Mouse (Mus musculus) forebrain, embryonic 13.5 days (tissue): ENCODE results near the gene Oasl1. TPM values are rescaled to one million over a fixed set of nuclear protein-coding genes. Genes with fewer than 3 reads are reported as not detected.
"Not testable (repeated sequence)": the region's sequence is repeated elsewhere in the genome, so short reads cannot be mapped to it uniquely, and the experiment has no call there.

Experiments
- ATAC-seq: fragments of 200-750 bp; cut with Nextera tagmentation; 2 replicates; pipeline ENCODE4 v1.8.0; 2017
- H3K27ac ChIP-seq: fragments of 300-500 bp; sonication (generic); 2 replicates; pipeline ENCODE4 v1.5.1; 2015; ENCODE audit warnings: inconsistent platforms, mild to moderate bottlenecking, moderate library complexity
- H3K27me3 ChIP-seq: fragments of 300-500 bp; sonication (generic); 2 replicates; pipeline ENCODE4 v1.6.1; 2015; ENCODE audit warnings: mild to moderate bottlenecking, inconsistent platforms
- H3K36me3 ChIP-seq: fragments of 300-500 bp; sonication (generic); 2 replicates; pipeline ENCODE4 v1.6.1; 2015; ENCODE audit warnings: mild to moderate bottlenecking, inconsistent platforms; ENCODE audit not compliant: poor library complexity, severe bottlenecking
- H3K4me1 ChIP-seq: fragments of 300-500 bp; sonication (generic); 2 replicates; pipeline ENCODE4 v1.6.1; 2015; ENCODE audit warnings: inconsistent platforms
- H3K4me2 ChIP-seq: fragments of 300-500 bp; sonication (generic); 2 replicates; pipeline ENCODE4 v1.6.1; 2015; ENCODE audit warnings: inconsistent platforms, mild to moderate bottlenecking, moderate library complexity
- H3K4me3 ChIP-seq: fragments of 300-500 bp; sonication (generic); 2 replicates; pipeline ENCODE4 v1.5.1; 2015; ENCODE audit warnings: mild to moderate bottlenecking, inconsistent platforms
- H3K9ac ChIP-seq: fragments of 300-500 bp; sonication (generic); 2 replicates; pipeline ENCODE4 v1.6.1; 2015; ENCODE audit warnings: mild to moderate bottlenecking, inconsistent platforms
- H3K9me3 ChIP-seq: fragments of 300-500 bp; sonication (generic); replicated peaks from 2 replicates; pipeline ENCODE4 v1.6.1; 2016; ENCODE audit warnings: inconsistent platforms
- WGBS: fragments of 180-500 bp; shearing (Covaris S2); methylation state at CpG from one replicate; pipeline ENCODE4 v1.1.7; 2015; 5-methylcytosine and 5-hydroxymethylcytosine counted together
- polyA plus RNA-seq: library from polyadenylated mRNA; unstranded; fragments of >200 nt; fragmentation: Nextera tagmentation; extraction: Ambion mirVana; gene quantifications from 2 replicates; pipeline ENCODE4 v1.2.1, GENCODE M21; 2015

Gene Oasl1
- polyA plus RNA-seq, 1 experiment from 2014 or later: 0.28 TPM

DNA sequence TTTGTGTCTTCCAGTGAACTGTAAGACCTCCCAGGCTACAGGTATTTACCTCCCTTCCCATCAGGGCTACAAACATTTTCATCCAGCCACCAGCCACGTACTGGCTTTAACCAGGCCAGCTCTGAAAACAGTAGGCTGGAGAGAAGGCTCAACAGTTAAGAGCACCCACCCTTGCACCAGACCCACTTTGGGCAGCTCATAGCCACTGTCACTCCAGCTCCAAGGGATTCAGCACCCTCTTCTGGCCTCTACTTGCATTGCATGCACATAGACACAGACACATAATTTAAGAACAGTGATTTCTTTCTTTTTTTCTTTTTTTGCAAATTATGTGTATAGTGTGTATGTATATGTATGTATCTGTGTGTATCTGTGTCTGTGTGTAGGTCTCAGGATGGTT, 20.6 kb upstream of the Oasl1 start:
- H3K9me3 ChIP-seq: no peaks in the 10 kb centered on the region
- H3K4me3 ChIP-seq: no peak overlapping the region
- 24% methylated on average over 1 of the region's 1 CpGs for WGBS
- H3K27me3 ChIP-seq: no peaks in the 10 kb centered on the region
- no peaks in the 10 kb centered on the region for H3K36me3 ChIP-seq
- no peaks in the 10 kb centered on the region for H3K4me1 ChIP-seq
- H3K9ac ChIP-seq: no peak overlapping the region
- ATAC-seq: no peak
- no peak overlapping the region for H3K27ac ChIP-seq
- H3K4me2 ChIP-seq: no peak overlapping the region

DNA sequence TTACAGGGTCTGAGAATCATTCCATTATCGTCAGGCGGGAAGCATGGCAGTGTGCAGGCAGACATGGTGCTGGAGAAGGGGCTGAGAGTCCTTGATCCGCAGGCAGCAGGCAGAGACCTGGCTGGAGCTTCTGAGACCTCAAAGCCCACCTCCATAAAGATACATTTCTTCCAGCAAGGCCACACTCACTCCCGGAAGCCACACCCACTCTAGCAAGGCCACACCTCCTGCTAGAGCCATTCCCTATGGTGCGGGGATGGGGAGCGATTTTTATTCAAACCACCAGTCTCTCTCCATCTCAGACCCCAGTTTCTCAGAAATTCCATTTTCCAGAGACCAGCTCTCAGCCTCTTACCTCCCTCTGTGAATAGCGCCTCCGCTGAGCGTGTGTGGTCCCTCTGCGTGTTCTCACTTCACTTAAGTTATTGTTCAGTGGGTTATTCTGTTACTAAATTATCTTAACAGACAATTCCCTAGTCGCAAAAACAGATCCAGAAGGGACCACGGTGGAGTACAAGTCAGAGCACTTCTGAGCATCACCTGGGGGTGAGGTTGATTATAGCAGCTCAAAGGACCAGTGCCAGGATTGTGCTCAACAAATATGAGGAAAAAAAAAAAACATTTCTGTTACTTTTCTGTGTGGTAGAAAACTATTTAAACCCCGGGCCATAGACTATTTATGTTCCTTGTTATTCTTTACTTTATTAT, 14.3 kb upstream of the Oasl1 start:
- ATAC-seq: no peak
- Histone ChIP-seq H3K27ac (no peak overlapping the region), H3K9me3 (no peaks in the 10 kb centered on the region), H3K4me2 (no peak overlapping the region), H3K9ac (no peak overlapping the region), H3K36me3 (no peaks in the 10 kb centered on the region), H3K4me3 (no peak overlapping the region), H3K4me1 (no peaks in the 10 kb centered on the region), H3K27me3 (no peaks in the 10 kb centered on the region)
- 56% methylated on average over 13 of the region's 13 CpGs for WGBS

DNA sequence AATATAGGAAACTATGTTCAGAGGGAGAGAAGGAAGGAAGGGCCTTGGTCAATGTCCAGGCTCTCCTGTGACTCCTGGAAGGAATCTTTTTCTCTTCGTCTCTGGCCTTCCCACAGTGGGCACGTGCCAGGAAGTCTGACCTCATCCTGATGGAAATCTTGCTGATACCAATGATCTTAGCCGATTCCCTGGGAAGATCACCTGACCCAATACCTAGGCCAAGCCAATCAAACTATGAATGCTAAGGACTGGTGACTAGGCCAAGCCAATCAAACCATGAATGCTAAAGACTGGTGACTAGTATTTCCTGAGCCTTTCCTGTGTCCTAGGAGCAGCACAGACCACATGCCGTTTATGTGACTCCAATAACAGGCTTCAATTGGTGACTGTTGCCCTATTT, 9.4 kb upstream of the Oasl1 start:
- no peak overlapping the region for H3K27ac ChIP-seq
- ATAC-seq: no peak
- 74% methylated on average over 4 of the region's 4 CpGs for WGBS
- no peaks in the 10 kb centered on the region for H3K27me3 ChIP-seq
- no peak overlapping the region for H3K4me3 ChIP-seq
- no peaks in the 10 kb centered on the region for H3K36me3 ChIP-seq
- no peaks in the 10 kb centered on the region for H3K4me1 ChIP-seq
- H3K9me3 ChIP-seq: no peaks in the 10 kb centered on the region
- no peak overlapping the region for H3K4me2 ChIP-seq
- H3K9ac ChIP-seq: no peak overlapping the region

DNA sequence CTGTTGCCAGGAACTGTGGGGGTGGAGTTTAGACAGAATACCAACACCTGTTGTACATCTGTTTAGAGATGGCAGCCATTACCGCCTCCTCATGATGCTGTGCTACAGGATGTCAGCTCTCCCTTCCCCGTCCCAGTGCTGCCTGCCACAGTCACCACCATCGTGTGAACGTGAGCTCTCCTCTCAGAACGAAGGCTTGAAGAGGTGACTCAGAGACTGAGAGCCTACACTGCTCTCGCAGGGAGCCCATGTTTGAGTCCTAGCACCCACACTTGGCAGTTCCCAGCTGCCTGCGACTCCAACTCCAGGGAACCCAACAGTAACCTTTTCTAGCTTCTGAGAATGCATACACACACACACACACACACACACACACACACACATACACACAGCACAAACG, 8.2 kb upstream of the Oasl1 start:
- H3K27me3 ChIP-seq: no peaks in the 10 kb centered on the region
- no peaks in the 10 kb centered on the region for H3K4me1 ChIP-seq
- no peaks in the 10 kb centered on the region for H3K36me3 ChIP-seq
- no peaks in the 10 kb centered on the region for H3K9me3 ChIP-seq
- H3K9ac ChIP-seq: no peak overlapping the region
- no peak overlapping the region for H3K4me3 ChIP-seq
- H3K27ac ChIP-seq: no peak overlapping the region
- ATAC-seq: no peak
- no peak overlapping the region for H3K4me2 ChIP-seq
- WGBS: 78% methylated on average over 8 of the region's 8 CpGs

DNA sequence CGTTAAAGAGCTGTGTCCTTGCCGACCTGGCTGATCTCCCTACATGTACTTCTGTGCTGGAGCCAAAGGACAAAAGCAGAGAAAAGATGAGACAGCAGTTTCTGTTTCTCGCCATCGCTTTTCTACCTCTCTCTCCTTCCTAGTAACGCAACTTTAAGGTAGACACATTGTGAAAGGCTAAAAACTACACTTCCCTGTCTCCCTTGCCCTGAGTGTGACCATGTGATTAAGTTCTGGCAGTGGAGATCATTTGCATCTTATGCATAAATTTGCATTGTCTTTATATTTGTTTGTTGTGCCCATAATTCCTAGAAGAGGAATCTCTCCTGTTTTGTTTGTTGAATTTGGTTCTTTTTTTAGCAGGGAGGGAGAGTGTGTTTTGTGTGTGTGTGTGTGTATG, 7.2 kb upstream of the Oasl1 start:
- no peak overlapping the region for H3K27ac ChIP-seq
- 76% methylated on average over 5 of the region's 5 CpGs for WGBS
- no peak overlapping the region for H3K4me3 ChIP-seq
- H3K27me3 ChIP-seq: no peaks in the 10 kb centered on the region
- ATAC-seq: no peak
- H3K36me3 ChIP-seq: no peaks in the 10 kb centered on the region
- H3K9me3 ChIP-seq: no peaks in the 10 kb centered on the region
- no peaks in the 10 kb centered on the region for H3K4me1 ChIP-seq
- no peak overlapping the region for H3K4me2 ChIP-seq
- no peak overlapping the region for H3K9ac ChIP-seq

DNA sequence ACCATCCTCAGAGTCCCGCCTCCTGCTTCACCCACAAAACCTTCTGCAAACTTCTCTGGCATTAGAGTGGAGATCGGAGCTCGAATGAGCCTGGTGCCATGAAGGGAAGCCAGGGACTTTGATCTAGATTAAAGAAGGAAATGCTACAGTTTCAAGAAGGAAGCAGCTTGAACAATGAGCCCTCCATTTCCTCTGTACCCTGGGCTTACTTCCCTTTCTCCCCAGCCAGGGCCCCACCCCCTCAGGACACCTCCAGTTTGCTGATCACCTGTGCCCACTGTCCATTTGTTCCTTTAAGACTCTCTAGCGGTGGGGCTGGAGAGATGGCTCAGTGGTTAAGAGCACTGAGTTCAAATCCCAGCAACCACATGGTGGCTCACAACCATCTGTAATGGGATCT, 6.3 kb upstream of the Oasl1 start:
- no peak overlapping the region for H3K4me2 ChIP-seq
- no peak overlapping the region for H3K27ac ChIP-seq
- ATAC-seq: no peak
- H3K27me3 ChIP-seq: no peaks in the 10 kb centered on the region
- 81% methylated on average over 4 of the region's 4 CpGs for WGBS
- H3K9ac ChIP-seq: no peak overlapping the region
- H3K4me3 ChIP-seq: no peak overlapping the region
- H3K9me3 ChIP-seq: no peaks in the 10 kb centered on the region
- H3K36me3 ChIP-seq: no peaks in the 10 kb centered on the region
- no peaks in the 10 kb centered on the region for H3K4me1 ChIP-seq

DNA sequence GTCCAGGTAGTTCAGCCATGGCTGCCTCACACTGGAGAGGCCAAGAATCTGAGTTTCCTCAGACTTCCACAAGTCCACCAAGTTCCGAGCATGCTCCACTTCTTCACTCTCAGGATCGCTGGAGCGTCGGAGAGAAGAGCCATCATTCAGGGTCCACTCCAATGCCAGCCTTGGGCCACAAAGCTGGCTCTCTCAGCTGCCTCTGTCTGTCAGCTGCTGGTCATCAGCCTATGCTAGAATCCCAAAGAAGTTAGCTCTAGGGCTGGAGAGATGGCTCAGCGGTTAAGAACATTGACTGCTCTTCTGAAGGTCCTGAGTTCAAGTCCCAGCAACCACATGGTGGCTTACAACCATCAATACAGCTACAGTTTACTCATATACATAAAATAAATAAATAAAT, 5.7 kb upstream of the Oasl1 start:
- ATAC-seq: not testable (repeated sequence)

DNA sequence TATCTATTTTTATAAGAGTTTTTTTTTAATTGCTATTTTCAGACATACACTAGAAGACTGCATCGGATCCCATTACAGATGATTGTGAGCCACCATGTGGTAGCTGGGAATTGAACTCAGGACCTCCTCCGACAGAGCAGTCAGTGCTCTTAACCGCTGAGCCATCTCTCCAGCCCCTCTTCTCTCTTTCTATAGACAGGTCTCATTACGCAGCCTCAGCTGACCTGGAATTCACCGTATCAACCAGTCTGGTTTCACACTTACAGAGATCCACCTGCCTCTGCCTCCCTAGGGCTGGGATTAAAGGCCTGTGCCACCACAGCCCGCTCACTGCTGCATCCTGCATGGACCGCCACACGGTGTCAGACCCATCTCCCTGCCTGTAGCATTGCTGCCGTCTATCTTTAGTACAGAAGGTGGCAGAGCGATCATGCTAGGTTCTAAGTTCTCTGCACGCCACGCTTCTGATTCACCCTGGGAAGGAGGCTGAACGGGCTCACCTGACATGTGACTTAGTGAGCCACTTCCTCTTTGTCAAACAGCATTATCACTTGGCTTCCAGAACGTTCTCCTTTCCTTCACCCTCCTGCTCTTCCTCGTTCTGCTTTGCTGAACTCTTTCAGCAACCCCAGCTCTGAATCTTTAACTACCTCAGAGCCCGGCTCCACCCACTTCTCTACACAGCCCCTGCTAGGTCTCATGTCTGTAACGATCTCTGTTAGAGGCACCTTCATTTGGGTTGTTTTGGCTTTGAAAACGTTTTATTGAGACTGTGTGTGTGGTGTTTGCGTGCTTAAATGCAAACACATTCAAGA, 1.3 kb upstream of the Oasl1 start:
- Histone ChIP-seq H3K27me3 (no peaks in the 10 kb centered on the region), H3K36me3 (no peaks in the 10 kb centered on the region), H3K4me3 (no peak overlapping the region), H3K4me2 (no peak overlapping the region), H3K4me1 (peaks cover 7% of the 10 kb centered on the region), H3K27ac (no peak overlapping the region), H3K9ac (no peak overlapping the region), H3K9me3 (no peaks in the 10 kb centered on the region)
- WGBS: 75% methylated on average over 19 of the region's 19 CpGs
- ATAC-seq: no peak

More for the DNA sequence above, 5.7 kb upstream of the Oasl1 start:
- WGBS: 87% methylated on average over 5 of the region's 5 CpGs
- not testable (repeated sequence) for H3K36me3 ChIP-seq, H3K4me1 ChIP-seq, H3K9me3 ChIP-seq, H3K27me3 ChIP-seq, H3K4me2 ChIP-seq, H3K4me3 ChIP-seq, H3K27ac ChIP-seq, H3K9ac ChIP-seq

DNA sequence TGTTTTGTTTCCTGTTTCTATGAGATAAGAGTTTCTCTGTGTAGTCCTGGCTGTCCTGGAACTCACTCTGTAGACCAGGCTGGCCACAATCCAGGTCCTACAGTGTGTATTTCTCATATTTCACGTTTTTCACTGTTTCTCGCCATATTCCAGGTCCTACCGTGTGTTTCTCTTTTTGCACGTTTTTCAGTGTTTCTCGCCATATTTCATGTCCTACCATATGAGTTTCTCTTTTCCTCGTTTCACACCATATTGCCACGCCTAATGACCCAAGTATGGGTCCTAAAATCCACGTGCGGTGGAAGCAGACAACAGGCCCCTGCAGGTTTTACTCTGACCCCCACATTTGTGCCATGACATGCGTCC, 691 bp upstream of the Oasl1 start:
- no peak overlapping the region for H3K4me3 ChIP-seq
- H3K4me1 ChIP-seq: peaks cover 7% of the 10 kb centered on the region
- H3K4me2 ChIP-seq: no peak overlapping the region
- no peaks in the 10 kb centered on the region for H3K27me3 ChIP-seq
- H3K9ac ChIP-seq: no peak overlapping the region
- no peaks in the 10 kb centered on the region for H3K9me3 ChIP-seq
- no peak overlapping the region for H3K27ac ChIP-seq
- 64% methylated on average over 10 of the region's 10 CpGs for WGBS
- no peaks in the 10 kb centered on the region for H3K36me3 ChIP-seq
- ATAC-seq: no peak

DNA sequence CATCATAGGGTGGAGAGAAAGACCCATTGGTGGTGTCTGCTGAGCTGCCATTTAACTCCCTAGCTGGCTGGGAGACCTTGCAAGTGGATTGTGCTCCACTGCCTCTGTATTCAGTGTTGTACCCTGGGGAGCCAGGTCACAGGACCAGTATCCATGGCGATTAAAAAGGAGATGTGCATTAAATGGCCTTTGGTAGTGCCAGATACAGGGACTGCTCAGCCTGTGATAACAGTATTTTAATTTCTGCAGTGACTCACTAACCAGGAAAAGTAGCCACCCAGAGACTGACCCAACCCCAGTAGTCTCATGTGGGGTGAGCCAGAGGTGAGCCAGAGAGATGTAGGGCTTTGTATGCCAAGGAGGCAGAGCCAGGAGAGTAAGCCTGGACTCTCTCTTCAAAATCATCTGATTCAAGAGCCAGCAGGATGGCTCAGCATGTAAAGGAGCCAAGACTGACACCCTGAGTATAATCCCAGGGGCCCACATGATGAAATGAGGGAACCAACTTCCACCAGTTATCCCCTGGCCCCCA, 3.2 kb downstream of the Oasl1 start:
- no peak for ATAC-seq

DNA sequence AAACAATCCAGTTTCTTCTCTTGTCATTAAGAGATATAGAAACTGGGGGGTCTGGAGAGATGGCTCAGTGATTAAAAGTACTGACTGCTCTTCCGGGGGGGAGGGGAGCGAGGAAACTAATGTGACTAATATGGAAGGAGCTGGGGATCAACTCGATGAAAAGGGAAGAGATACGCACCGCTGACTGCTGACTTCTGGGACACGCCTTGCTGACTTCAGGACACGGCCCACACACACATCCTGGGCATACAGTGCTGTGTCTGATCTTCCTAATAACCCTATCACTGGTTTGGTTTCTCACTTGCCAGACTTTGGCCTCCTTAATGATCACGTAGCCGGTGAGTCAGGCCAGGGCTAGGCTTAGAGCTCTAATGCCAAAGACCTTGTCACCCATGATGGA, 3.7 kb downstream of the Oasl1 start:
- H3K27ac ChIP-seq: no peak overlapping the region
- no peak for ATAC-seq
- no peaks in the 10 kb centered on the region for H3K27me3 ChIP-seq
- no peak overlapping the region for H3K4me3 ChIP-seq
- H3K9ac ChIP-seq: no peak overlapping the region
- peaks cover 7% of the 10 kb centered on the region for H3K4me1 ChIP-seq
- H3K36me3 ChIP-seq: no peaks in the 10 kb centered on the region
- 86% methylated on average over 9 of the region's 9 CpGs for WGBS
- no peak overlapping the region for H3K4me2 ChIP-seq
- H3K9me3 ChIP-seq: no peaks in the 10 kb centered on the region

More for the DNA sequence above, 3.2 kb downstream of the Oasl1 start:
- no peaks in the 10 kb centered on the region for H3K9me3 ChIP-seq
- H3K4me3 ChIP-seq: no peak overlapping the region
- H3K36me3 ChIP-seq: no peaks in the 10 kb centered on the region
- no peak overlapping the region for H3K27ac ChIP-seq
- H3K9ac ChIP-seq: no peak overlapping the region
- peaks cover 7% of the 10 kb centered on the region for H3K4me1 ChIP-seq
- H3K27me3 ChIP-seq: no peaks in the 10 kb centered on the region
- H3K4me2 ChIP-seq: no peak overlapping the region
- WGBS: 63% methylated on average over 1 of the region's 1 CpGs

DNA sequence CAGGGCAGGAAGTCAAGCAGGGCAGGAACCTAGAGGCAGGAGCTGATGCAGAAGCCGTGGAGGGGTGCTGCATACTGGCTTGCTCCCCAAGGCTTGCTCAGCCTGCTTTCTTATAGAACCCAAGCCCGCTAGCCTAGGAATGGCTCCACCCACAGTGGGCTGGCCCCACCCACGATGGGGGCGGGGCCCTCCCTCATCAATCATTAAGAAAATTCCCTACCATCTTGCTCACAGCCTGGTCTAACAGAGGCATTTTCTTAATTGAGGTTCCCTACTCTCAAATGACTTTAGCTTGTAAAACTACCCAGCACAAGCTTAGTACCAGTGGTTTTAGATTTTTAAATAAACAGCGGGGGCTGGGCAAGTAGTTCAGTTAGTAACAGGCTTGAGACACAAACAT, 8.6 kb downstream of the Oasl1 start:
- ATAC-seq: no peak
- WGBS: 65% methylated on average over 5 of the region's 5 CpGs

More for the DNA sequence above, 8.6 kb downstream of the Oasl1 start:
- H3K27me3 ChIP-seq: no peaks in the 10 kb centered on the region
- no peak overlapping the region for H3K27ac ChIP-seq
- no peaks in the 10 kb centered on the region for H3K9me3 ChIP-seq
- no peak overlapping the region for H3K9ac ChIP-seq
- no peaks in the 10 kb centered on the region for H3K36me3 ChIP-seq
- H3K4me3 ChIP-seq: no peak overlapping the region
- peaks cover 6% of the 10 kb centered on the region; the same call in 1 of the 2 replicates for H3K4me1 ChIP-seq
- no peak overlapping the region for H3K4me2 ChIP-seq
